Mouse (Mus musculus) bone marrow, adult 2 months (tissue): Measurements from ENCODE around the gene Dennd6b.

Experiments
- CTCF ChIP-seq: fragments of 200-500 bp; IDR thresholded peaks from 2 replicates; pipeline ENCODE4 v1.5.1; 2011; ENCODE audit warnings: low read length, control low read depth; ENCODE audit not compliant: control insufficient read depth, insufficient read depth
- POLR2A ChIP-seq: fragments of 200-500 bp; IDR thresholded peaks from 2 replicates; pipeline ENCODE4 v1.6.1; 2011; ENCODE audit warnings: low read depth, mild to moderate bottlenecking, control low read depth, low read length, borderline replicate concordance; ENCODE audit not compliant: control insufficient read depth

- TF ChIP-seq CTCF (no peak), POLR2A (no peak)
Measured at GRCm38 (mm10) chr15:89170102-89170501, 26.2 kb downstream of the Dennd6b start.
